Mouse (Mus musculus) ovary, adult 18-20 months (tissue): ENCODE measurements around the gene Lactb.
"Not testable (repeated sequence)": the region's sequence is repeated elsewhere in the genome, so short reads cannot be mapped to it uniquely, and the experiment has no call there.

Source experiments
- DNase-seq: peaks from one replicate; pipeline ENCODE4 v3.0.0; 2022; ENCODE audit warnings: low spot score, mixed read lengths

Lactb gene

GRCm38 (mm10) chr9:66920488-66921279 is 54.6 kb downstream of the Lactb start:
- no peak for DNase-seq

- no peak for DNase-seq
These were observed 55.3 kb downstream of the Lactb start for GRCm38 (mm10) chr9:66919981-66920380.

GRCm38 (mm10) chr9:66919382-66919971 is 55.8 kb downstream of the Lactb start, which contains the start of gene Rab8b:
TSS of gene Rab8b (minus strand) at chr9:66919687.
- DNase-seq, result peak; percentile 94

GRCm38 (mm10) chr9:66918672-66919330 is 56.5 kb downstream of the Lactb start:
- no peak for DNase-seq

- no peak for DNase-seq
These were observed 57.4 kb downstream of the Lactb start for GRCm38 (mm10) chr9:66917892-66918255.

- no peak for DNase-seq
These were observed 57.9 kb downstream of the Lactb start for GRCm38 (mm10) chr9:66917216-66917891.

- DNase-seq, result no peak
These were observed 59.2 kb downstream of the Lactb start for GRCm38 (mm10) chr9:66915869-66916785.

GRCm38 (mm10) chr9:66915401-66915800 is 59.9 kb downstream of the Lactb start:
- no peak for DNase-seq

GRCm38 (mm10) chr9:66914540-66914939 is 60.7 kb downstream of the Lactb start:
- DNase-seq, result no peak

GRCm38 (mm10) chr9:66913254-66913934 is 61.9 kb downstream of the Lactb start:
- not testable (repeated sequence) for DNase-seq

- no peak for DNase-seq
These were observed 63.0 kb downstream of the Lactb start for GRCm38 (mm10) chr9:66912304-66912703.

- DNase-seq, result no peak
These were observed 64.6 kb downstream of the Lactb start for GRCm38 (mm10) chr9:66910677-66911076.

- DNase-seq, result no peak
These were observed 65.4 kb downstream of the Lactb start for GRCm38 (mm10) chr9:66909922-66910321.

GRCm38 (mm10) chr9:66907746-66908397 is 67.4 kb downstream of the Lactb start:
- DNase-seq, result no peak

GRCm38 (mm10) chr9:66907126-66907525 is 68.2 kb downstream of the Lactb start:
- no peak for DNase-seq

- DNase-seq, result no peak
These were observed 69.3 kb downstream of the Lactb start for GRCm38 (mm10) chr9:66905990-66906389.
